Mouse (Mus musculus) layer of hippocampus, adult 2 months (tissue): ENCODE measurements around the gene Prnd. TPM values are rescaled to one million over a fixed set of nuclear protein-coding genes. Genes with fewer than 3 reads are reported as not detected.

Source experiments
- DNase-seq, 2 experiments: peaks; one replicate each; pipeline ENCODE4 v3.0.0; 2022; ENCODE audit warnings: low spot score in 2 of 2
- H3K27ac ChIP-seq: fragments of 200-600 bp; 2 replicates; pipeline ENCODE4 v1.8.1; 2022
- H3K4me3 ChIP-seq: fragments of 200-600 bp; 2 replicates; pipeline ENCODE4 v1.8.1; 2022; ENCODE audit warnings: mild to moderate bottlenecking
- CTCF ChIP-seq: fragments of 200-600 bp; conservative IDR thresholded peaks from 2 replicates; pipeline ENCODE4 v1.8.1; 2022; ENCODE audit warnings: antibody characterized with exemption, mild to moderate bottlenecking, moderate library complexity
- total RNA-seq, 2 experiments: library from RNA; stranded (reverse); gene quantifications; 2 replicates each; pipeline ENCODE4 v1.2.3; 2021

The Prnd gene
- total RNA-seq, 2 experiments from 2014 or later = not detected

DNA sequence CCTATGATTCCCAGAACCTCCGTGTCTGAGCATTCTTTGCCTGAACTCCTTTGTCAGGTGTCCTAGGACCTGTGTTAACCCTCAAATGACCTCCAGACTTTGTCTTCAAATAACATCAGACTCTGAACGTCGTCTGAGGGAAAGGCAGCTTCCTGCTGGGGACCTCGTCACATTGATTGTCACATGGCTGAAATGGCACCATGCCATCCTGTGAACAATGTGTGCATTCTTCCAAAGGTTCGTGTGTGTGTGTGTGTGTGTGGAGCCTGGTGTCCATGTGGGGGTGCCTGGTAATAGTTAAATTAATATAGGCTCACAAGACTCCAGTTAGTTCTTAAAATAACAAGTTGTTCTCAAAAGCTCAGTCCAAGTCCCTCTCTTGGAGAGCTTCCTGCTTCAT lies 46.7 kb downstream of the Prnd start:
- no peak for DNase-seq
- Histone ChIP-seq H3K4me3 (no peak overlapping the region), H3K27ac (peak overlapping the region; percentile 67)
- no peak for TF ChIP-seq CTCF

DNA sequence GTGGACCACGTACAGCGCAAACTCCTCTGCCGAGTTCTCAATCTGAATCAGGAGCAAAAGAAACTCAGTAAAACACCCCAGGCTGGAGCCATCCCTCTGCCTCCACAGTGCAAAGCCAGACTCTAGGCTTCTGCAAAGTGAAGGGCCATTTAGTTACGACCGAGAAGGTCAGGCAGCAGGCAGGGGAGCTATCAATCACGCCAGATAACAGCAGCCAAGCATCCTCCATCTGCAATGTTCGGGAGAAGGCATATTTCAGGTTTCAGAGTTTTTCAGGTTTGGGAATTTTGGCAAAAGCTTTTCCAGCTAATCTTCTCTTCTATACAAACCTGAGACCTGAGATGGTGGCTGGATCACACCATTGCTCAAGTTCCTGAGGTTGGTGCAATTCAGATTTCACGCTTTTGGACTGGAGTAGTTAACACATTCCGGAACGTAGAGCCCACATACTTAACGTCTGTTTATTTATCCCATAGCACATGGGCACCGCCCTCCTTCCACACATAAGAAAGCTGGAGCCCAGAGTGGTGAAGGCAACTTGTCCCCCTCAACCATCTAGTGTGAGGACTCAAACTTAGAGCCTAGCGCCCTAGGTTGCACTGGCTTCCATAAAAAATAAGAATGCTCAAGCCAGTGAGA lies 51.2 kb downstream of the Prnd start:
- TF ChIP-seq CTCF = no peak
- DNase-seq = no peak
- Histone ChIP-seq H3K27ac (no peak overlapping the region), H3K4me3 (no peak overlapping the region)

DNA sequence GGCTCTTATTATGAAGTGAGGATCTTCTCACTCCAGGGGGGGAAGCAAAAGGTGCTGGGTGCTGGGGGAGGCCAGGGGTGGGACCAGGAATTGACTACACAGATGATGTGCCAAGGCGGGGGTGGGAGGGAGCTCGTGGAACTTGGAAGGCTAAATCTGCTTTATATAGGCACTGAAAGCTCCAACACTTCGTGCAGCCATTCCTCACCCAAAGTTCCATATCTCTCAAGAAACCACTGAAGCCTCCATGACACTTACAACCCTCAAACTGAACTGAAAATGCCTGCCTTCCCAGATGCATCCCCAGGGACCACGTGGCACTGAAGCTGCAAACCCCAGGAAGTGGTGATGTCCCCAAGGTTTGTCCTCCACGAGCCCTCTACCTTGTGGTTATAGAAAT lies 53.3 kb downstream of the Prnd start:
- Histone ChIP-seq H3K27ac (no peak overlapping the region), H3K4me3 (no peak overlapping the region)
- DNase-seq = no peak
- TF ChIP-seq CTCF = no peak

GRCm38 (mm10) chr2:132004495-132005136 lies 54.0 kb downstream of the Prnd start:
- no peak overlapping the region for H3K4me3 ChIP-seq
- no peak for TF ChIP-seq CTCF
- no peak overlapping the region for H3K27ac ChIP-seq
- no peak for DNase-seq

DNA sequence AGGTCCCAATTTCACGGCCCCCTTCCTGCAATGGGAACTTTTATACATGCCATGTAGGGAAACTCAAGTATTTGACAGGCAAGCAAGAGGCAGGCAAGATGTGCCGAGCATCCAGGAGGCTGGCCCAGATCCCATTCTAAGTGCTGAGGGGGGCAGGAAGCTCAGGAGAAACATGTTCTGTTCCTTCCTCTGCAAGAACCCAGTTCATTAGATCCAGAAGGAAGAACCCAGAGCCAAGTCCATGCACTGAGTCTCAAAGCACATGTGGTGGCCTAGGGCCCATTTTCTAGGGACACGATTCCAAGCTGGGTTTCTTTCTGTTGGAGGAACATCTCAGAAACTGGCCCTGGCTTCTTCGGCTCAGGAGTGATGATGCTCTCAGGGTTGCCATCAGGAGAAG lies 54.8 kb downstream of the Prnd start:
- no peak overlapping the region for H3K27ac ChIP-seq
- no peak for TF ChIP-seq CTCF
- no peak overlapping the region for H3K4me3 ChIP-seq
- DNase-seq = no peak

Other genes with a start within 250 kb of the Prnd start
- gene Erv3, start 91.1 kb upstream of the Prnd start, total RNA-seq = under 1 TPM in 1 of 2 experiments, not detected in 1; 0.12 TPM
- gene Prnp, start 40.9 kb upstream of the Prnd start, total RNA-seq = 100 to 1,000 TPM; 984 to 990 TPM
- gene Prn, start 40.9 kb upstream of the Prnd start, total RNA-seq = not detected
- gene Rassf2, start 79.4 kb downstream of the Prnd start, total RNA-seq = 10 to 100 TPM; 39.9 to 43.2 TPM
- 10 to 100 TPM; 93.1 to 96.0 TPM for gene Slc23a2, start 194.2 kb downstream of the Prnd start, total RNA-seq